Mouse (Mus musculus) C2C12 (cell line): ENCODE data around the gene Plin2.

Experiments used
- CEBPB ChIP-seq: IDR thresholded peaks from one replicate; pipeline ENCODE4 v1.6.1; 2011; ENCODE audit warnings: low read depth, mild to moderate bottlenecking, control low read depth, moderate library complexity
- CTCF ChIP-seq: IDR thresholded peaks from one replicate; pipeline ENCODE4 v1.5.1; 2011; ENCODE audit not compliant: control insufficient read depth, insufficient read depth, insufficient read length
- FOSL1 ChIP-seq: IDR thresholded peaks from one replicate; pipeline ENCODE4 v1.8.0; 2011; ENCODE audit warnings: mild to moderate bottlenecking, low read length; ENCODE audit not compliant: poor library complexity, insufficient read depth, severe bottlenecking
- MAX ChIP-seq: IDR thresholded peaks from one replicate; pipeline ENCODE4 v1.6.1; 2011; ENCODE audit warnings: mild to moderate bottlenecking, control low read depth
- USF1 ChIP-seq: IDR thresholded peaks from one replicate; pipeline ENCODE4 v1.6.1; 2011; ENCODE audit warnings: low read depth, mild to moderate bottlenecking, control low read depth, moderate library complexity

GRCm38 (mm10) chr4:86679686-86680085 is 9.8 kb upstream of the Plin2 start:
- TF ChIP-seq USF1: no peak
- TF ChIP-seq CTCF: no peak
- TF ChIP-seq MAX: no peak
- no peak for TF ChIP-seq FOSL1
- TF ChIP-seq CEBPB: no peak
